Mouse (Mus musculus) CD4-positive, CD25-positive, alpha-beta regulatory T cell, adult 2 months (primary cell): ENCODE results near the gene Gm11037.
A peak's percentile ranks its signal among the peaks of the same experiment; 100 is the strongest.

Experiments used
- DNase-seq: peaks from one replicate; pipeline ENCODE4 v3.0.0-alpha.2; 2012; ENCODE audit warnings: low read depth, low spot score

The Gm11037 gene

DNA sequence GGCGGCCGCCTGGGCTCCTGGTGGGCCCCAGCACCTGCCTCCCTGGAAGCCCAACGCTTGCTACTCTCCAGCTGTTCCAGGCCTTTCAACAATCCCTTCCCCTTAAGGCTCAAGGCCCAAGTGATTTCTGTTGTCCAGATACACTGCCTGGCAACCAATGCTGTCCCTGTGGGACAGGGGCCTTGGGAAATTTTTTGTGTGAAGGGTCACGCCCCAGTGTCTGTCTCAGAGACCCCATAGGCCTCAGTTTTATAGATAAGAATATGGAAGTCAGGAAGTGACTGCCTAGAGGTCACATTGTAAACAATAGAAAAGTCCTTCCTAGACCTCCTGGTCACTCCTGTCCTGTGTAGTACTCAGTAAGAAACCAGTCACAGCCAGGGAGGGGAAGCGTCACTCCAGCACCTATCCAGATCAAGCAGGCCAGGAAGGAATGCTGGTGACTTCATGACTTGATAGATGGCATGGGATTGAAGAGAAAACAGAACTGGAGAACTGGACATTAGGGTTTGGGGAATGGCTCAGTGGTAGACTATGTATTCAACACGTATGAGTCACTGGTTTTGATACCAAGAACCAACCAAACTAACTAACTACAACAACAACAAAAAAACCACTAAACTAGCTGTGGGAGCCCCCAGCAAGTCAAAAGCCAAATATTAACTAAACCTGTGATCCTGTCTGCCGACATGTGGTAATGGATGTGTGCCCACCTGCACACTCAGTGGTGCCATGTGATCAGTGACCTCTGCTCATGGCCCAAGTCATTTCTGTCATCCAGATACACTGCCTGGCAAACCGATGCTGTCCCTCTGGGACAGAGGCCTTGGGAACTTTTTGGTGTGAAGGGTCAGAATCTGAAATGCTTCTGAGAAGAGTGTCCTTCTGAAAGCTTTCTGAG, 15.3 kb downstream of the Gm11037 start:
- DNase-seq: no peak

DNA sequence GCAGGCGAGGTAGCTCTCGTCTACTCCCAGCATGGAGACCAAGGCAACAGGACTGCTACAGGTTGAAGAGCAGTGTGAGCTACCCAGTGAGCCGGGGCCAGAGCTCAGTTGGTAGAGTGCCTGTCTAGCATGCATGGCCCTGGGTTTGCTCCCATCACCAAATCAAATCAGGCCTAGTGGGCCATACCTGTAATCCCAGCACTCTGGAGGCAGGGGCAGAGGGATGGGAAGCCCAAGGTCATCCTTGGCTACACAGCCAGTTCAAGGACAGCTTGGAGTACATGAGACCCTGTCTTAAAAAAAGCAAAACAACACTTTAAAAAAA, 15.9 kb downstream of the Gm11037 start:
- DNase-seq: no peak

DNA sequence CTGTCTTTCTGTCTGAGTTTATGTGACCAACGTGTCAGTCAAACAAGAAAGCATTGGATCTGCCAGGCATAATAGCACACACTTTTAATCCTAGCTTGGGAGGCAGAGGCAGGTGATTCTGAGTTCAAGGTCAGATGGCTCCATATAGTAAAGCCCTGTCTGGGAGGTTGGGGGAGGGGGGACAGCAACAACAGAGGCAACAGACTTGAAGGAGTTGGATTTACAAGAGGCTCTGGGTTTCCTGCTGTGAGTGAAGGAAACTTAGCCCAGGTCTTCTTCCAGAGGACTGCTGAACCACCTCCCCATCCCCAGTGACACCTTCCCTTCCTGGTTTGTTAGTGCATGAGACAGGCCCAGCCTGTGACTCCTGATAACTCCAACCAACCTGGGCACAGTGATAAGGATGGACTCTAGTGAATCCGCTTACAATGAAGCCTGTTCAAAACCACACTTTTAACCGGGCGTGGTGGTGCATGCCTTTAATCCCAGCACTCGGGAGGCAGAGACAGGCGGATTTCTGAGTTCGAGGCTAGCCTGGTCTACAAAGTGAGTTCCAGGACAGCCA, 19.0 kb downstream of the Gm11037 start:
- no peak for DNase-seq

DNA sequence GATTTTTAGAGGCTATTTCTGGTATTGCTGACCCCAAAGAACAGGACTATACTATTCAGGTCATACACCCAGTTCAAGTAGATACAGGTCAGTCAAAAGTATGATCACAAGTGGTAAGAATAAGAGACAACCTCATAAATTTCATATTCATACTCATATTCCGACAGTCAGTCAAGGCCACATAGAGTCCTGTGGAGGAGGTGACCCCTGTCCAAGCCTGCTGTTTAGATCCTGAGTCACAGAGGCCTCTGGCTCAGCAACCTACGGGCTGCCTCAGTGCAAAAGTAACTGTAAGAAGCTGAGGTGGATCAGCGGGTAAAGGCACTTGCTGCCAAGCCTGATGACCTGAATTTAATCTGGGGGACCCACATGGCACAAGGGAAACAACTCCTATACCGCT, 20.7 kb downstream of the Gm11037 start:
- DNase-seq: no peak

DNA sequence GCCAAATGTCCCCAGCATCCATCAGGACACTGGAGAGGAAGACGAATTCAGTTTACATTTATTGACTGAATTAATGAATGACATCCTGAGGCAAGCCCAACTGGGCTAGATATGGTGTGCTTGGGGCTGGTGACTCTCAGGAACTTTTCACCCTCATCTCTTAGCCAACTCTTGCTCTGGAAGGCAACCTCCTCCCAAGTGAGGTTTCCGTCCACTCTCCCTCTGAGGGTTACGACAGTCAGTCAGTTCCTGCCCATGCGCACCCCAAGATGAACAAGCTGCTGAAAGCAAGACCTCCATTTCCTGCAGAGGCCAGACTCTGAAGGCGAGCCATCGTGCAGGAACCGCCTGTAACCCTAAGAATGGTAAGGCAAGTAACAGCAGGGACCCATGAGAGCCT, 23.7 kb downstream of the Gm11037 start:
- DNase-seq: no peak

DNA sequence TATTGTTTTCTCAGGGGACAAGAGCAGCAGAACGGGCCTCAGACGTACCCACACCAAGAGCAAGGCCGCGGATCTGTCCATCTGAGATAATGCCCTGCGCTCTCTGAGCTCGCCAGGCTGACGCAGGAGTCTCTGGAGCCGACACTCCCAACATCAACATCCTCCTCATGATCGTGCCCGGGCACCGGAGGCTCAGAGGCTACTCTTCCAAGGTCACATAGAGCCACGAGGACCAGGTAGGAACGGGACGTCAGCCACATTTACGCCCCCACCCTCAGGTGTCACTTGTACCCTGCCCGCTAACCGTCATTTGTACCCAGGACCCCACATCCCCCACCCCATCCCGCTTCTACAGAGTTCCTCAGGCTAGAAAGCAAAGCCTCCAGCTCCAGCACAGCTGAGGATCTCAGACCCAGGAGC, 26.2 kb downstream of the Gm11037 start:
- DNase-seq: peak; percentile 54

DNA sequence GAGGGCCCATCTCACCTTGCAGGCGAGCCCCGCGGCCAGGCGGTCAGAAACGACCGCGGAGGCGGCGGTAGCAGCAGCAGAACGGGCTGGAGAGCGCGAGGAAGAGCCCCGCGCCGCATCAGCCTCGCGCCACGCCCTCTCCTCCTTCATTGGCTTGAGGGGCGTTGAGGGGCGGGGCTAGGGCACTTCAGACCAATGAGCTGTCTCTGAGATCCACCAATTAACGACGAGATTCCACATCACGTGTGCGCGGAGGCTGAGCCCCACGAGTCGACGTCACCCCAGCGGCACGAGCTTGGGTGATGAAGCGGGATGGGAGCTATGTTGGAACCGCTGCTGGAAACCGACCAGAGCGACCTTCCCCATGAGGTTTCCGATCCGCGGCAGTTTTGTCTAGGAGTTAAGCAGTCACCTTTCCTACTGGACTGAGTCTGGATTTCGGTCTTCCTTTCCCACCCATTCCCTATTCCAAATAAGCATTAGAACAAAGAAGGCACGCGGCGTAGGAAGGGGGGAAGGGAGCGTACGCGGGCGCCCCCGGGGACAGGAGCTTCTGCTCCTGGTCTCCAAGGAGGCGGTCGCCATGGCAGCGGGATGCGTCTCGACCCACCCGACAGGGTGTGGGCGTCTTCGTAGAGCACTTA, 26.8 kb downstream of the Gm11037 start, which contains the start of gene 1700037H04Rik:
1700037H04Rik (minus strand) TSS at position 144 of the 644 bp plus-strand sequence.
- peak; percentile 99 for DNase-seq

DNA sequence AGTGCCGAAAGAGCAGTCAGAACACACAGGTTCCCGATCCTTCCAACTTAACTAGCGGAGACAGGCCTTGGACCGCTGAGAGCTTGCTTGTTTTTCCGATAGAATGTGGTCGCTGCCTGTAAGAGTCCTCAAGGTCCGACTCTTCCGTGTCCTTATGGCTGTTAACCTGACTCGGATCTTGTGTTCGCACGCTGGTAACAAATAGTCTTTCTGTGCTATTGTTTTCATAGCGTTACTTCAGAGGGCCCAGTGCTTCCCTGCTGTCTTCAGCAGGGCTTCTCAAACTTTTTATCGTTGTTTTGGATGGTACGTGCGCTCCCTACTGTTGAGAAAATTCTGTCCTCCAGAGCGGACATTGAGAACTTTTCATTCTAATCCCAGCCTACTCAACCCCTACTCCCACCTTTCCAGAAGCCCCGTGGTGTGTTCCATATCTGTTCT, 27.4 kb downstream of the Gm11037 start:
- peak; percentile 54 for DNase-seq

DNA sequence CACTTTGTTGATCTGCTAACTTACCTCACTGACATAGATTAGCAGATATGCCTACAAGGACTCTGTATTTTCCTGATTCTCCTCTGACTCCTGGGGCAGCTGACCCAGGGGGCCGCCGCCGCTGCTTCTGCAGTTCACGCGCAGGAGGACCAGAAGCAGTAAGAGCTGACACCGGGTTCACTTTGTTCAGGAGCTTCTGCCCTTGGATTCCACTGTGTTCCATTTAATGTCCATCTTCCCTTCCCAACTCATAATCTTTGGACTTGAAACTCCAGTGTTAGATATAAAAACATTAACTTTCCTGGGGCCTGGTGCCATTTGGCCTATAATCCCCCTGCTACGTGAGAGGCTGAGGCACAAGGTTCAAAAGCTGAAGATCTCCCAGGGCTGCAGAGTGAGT, 30.6 kb downstream of the Gm11037 start:
- DNase-seq: no peak

DNA sequence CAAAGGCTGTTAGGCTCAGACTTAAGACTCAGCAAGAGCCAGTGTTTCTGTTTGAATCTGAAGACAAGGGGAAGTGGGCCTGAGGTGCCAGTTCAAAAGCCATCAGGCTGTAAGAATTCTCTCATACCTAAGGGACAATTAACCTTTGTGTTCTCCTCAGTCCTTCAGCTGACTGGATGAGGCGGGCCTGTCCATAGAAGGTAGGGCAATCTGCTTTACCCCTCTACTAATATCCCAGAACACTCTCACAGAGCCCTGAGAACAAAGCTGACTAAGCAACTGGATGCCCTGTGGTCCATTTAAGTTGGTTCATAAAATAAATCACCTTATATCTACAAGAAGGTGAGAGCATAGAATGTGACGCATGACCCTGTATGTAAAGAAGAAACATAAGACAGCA, 32.9 kb downstream of the Gm11037 start:
- DNase-seq: no peak

DNA sequence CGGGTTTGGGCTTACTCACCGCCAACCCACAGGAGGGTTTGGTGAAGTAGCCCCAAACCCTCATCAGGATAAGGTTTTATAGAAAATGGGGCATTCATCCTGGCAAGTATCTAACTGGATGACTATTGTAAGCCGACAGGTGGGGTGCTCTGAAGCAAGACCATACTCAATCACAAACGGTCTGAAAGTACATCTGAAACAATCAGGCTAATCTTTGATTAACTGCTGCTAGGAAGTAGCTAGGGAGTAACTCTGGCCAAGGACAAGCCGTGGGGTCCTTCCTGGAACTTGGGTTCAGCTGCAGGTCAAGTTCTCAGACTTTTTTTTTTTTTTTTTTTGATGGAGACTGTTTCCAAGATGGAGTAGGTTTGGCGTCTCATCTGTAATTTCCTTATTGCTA, 34.7 kb downstream of the Gm11037 start:
- no peak for DNase-seq

DNA sequence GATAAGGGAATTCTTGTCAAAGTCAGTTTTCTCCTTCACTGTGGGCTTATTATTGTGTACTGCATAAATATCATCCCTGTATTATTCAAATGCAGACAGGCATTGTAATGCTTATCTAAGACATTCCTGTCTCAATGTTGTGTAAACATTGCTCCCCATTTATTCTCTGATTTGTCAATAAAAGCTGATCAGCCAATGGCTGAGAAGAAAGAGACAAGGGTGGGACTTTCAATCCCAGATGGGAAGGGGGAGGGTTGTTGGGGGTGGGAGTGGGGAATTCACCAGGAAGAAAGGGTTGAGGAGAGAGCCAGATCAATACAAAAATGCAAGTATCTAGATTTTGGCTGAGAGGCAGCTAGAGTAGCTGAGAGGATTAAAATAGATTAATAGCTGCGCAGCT, 35.6 kb downstream of the Gm11037 start:
- no peak for DNase-seq

DNA sequence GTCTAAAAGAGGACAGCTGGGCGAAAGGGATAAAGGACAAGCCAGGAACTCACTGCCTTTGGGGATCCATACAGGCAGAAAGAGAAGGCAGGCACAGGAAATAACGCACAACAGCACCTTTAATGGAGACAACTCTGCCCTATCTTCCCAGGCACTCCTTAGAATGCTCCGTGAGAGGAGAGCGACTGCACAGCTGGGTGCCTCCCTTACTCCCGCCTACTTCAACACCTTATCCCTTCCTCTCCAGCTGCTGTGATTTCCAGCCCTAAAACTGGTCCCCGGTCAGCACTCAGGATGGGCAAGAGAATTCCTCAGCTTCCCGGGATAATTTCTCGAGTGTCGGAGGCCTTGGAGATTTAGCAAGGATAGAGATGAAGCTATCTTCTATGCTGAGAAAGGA, 37.6 kb downstream of the Gm11037 start:
- DNase-seq: no peak

DNA sequence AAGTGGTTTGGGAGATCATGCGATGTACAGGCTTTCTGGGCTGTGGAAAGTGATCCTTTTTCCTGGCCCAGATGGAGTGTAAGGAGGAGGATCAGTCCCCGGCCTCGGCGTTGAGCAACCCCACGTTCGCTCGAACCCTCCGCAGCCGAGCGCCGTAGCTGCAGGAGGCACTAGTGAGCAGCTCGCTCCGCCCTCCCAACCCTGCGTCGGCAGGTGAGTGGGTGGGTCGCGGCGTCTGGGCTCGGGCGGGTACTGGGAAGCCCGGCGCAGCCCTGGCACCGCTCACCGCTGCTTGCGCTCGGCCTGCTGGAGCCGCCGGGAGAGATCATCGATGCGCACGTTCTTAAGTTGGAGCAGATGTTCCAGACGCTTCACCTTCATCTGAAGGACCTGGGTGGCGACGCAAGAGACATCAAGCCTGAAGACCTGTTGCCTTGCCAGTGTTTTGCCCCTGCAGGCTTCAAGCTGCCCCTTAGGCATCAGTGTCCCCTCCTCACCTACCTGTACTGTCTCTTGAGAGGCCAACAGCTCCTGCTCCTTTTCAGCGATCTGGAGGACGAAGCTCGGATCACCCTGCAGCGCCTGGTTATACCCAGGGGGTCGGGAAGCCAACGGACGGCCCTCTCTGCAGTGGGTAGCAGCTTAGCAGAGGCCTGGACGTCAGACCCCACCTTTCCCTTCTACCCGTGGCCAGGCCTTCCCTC, 38.3 kb downstream of the Gm11037 start:
- DNase-seq: peak; percentile 67

DNA sequence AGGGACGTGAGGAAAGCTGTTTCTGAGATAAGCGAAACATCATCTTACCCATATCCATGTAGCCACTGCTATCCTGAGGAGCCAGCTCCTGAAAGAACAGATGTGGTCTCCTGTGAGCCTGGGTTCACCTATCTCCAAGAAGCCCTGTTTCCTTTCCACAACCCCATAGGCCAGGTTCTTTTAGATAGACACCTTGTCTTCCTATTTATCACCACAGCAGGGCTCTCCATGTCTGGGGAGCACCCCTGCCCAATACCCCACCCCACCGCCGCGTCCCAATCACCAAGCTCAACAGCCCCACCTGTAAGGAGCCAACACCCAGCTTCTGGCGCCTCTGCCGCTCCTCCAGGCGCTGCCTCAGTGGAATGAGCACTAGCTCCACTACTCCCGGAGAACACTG, 39.0 kb downstream of the Gm11037 start:
- no peak for DNase-seq

DNA sequence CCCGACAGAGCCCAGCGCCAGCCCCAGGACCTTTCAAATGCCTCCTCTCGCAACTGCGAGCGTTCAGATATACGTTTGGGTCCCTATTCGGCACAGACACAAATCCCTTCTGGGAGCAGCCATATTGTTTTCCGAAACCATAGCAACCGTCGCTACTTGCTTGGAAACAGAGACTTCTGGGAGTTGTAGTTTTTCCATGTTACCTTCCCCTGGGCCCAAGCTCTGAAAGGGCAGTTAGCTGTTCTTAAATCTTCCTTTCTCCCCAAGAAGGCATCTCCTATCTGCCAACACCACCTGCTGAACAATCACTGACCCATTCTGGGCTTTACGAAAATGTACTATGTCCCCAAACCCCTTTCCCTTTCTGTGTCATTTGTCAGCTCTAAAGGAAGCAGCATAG, 41.4 kb downstream of the Gm11037 start:
- DNase-seq: peak; percentile 90

DNA sequence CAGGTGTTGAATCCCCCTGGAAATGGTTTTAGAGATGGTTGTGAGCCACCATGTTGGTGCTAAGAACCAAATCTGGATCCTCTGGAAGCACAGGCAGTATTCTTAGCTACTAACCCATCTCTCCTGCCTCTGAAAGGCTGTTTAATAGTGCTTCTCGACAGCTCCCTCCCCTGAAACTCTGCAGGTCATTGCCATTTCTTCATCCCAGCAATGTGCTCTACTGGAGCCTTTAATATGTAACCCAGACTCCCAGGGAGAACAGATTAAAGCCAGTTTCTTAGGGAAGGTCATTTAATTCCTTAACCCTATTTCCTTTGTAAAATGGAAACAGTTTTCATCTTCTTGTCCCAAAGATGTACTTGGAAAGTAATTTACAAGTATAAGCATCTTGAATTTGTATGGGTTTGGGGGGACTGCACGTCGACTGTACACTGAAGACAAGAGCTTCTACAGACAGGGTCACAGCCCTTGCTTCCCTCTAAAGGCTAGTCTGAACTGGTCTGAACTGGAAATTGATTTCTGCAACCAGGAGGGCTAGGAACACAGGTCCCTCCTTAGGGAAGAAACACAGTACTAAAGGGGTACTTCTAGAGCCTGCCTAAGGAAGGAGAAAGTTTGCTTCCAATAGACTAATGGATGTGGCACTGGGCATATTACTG, 42.1 kb downstream of the Gm11037 start:
- DNase-seq: no peak

DNA sequence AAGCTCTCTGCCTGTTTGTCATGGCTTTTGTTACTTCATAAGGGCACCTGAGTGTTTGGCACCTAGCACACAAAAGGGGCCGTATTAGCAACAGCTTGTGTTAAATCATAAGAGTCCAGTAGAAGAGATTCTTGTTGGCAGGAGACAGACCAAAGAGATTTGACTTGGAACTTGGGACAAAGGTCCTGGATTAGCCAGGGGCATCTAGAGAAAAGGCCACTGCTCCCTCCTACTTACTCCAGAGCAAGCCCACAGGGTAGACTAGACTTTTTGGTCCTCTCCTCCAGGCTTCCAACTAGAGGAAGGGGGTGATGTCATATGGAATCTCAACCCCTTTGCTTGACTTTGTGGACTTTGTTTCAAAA, 42.6 kb downstream of the Gm11037 start:
- DNase-seq: no peak

DNA sequence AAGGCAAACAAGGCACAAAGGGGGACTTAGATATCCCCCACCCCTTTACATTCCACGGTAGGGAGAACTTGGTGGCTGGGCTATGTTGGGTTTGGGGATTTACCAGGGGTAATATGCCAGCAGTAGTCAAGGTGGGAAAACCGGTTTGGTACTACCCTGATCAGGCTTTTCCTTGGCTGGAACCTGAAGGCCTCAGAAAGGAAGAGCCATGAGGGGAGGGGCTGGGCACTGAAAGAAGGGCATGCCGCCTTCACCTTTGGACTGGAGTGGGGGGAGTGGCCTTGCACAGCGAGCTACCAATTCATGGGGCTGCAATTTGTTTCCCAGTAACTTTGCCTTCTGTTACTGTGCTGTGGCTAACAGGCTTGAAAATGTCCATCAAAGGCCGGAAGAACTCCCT, 43.2 kb downstream of the Gm11037 start:
- DNase-seq: no peak

DNA sequence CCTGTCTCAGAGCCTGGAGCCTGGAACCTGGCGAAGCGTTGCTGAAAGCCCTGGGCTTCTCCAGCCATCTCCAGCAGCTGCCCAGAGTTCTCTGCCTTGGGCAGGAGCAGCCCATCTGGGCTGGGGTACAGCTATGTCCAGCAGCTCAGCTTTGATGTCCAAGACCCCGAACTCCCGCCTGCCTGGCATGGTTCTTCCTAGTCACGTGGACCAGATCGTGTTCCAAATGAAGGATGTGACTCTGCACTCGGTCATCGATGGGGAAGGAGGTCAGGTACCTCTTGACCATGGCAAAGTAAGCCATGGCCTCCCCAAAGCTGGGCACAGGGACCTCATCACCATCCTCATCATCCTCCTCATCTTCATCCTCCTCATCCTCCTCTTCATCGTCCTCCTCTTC, 44.6 kb downstream of the Gm11037 start:
- DNase-seq: no peak

DNA sequence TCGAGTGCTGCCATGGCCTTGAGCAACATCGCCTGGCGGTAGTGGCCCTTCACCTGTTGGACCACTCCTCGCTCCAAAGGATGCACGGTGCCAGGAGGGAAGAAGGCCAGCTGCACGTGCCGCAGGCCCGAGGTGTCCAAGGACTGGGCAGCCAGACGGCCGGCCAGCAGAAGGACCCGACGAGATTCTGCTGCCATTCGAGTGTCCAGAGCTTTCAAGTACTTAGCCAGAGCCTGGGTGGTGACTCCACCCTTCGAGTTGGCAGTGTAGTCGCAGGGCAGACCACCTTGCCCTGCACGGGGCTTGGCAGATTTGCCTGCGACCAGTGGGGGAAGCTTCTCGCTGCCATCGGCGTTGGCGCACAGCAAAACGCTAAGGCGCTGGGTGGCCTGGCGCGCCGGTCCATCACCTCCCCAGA, 45.5 kb downstream of the Gm11037 start:
- no peak for DNase-seq
